Mouse (Mus musculus) olfactory bulb, adult 2 months (tissue): ENCODE measurements around the gene Mpv17l. TPM values are rescaled to one million over a fixed set of nuclear protein-coding genes. Genes with fewer than 3 reads are reported as not detected.
A peak's percentile ranks its signal among the peaks of the same experiment; 100 is the strongest.
"Not testable (repeated sequence)": the region's sequence is repeated elsewhere in the genome, so short reads cannot be mapped to it uniquely, and the experiment has no call there.

ENCODE experiments used
- H3K27ac ChIP-seq: fragments of 200-500 bp; 2 replicates; pipeline ENCODE4 v1.5.1; 2012; ENCODE audit warnings: low read depth, low read length; ENCODE audit not compliant: insufficient read depth
- H3K4me1 ChIP-seq: fragments of 200-500 bp; 2 replicates; pipeline ENCODE4 v1.6.1; 2012; ENCODE audit warnings: low read length; ENCODE audit not compliant: control insufficient read depth, insufficient read depth
- H3K4me3 ChIP-seq: fragments of 200-500 bp; 2 replicates; pipeline ENCODE4 v1.5.1; 2012; ENCODE audit warnings: mild to moderate bottlenecking, low read depth, low read length, moderate library complexity; ENCODE audit not compliant: insufficient read depth
- CTCF ChIP-seq: fragments of 200-500 bp; IDR thresholded peaks from 2 replicates; pipeline ENCODE4 v1.5.1; 2012; ENCODE audit warnings: low read depth, mild to moderate bottlenecking, low read length, moderate library complexity; ENCODE audit not compliant: insufficient read depth
- POLR2A ChIP-seq: fragments of 200-500 bp; IDR thresholded peaks from 2 replicates; pipeline ENCODE4 v1.6.1; 2012; ENCODE audit warnings: mild to moderate bottlenecking, low read depth, low read length, moderate library complexity; ENCODE audit not compliant: insufficient read depth
- WGBS: fragments of 180-500 bp; shearing (Covaris S2); methylation state at CpG from one replicate; pipeline ENCODE4 v1.1.7; 2018; 5-methylcytosine and 5-hydroxymethylcytosine counted together
- polyA plus RNA-seq: library from polyadenylated mRNA; stranded (reverse); fragments of >200 nt; gene quantifications from 2 replicates; pipeline ENCODE4 v1.2.4, GENCODE M21; 2012; ENCODE audit warnings: low replicate concordance; ENCODE audit not compliant: missing spikeins, insufficient read depth, insufficient read length

Gene Mpv17l
- polyA plus RNA-seq, 1 experiment, result not detected

GRCm38 (mm10) chr16:13951245-13951644 lies 48.3 kb downstream of the Mpv17l start:
- Histone ChIP-seq H3K4me1 (no peaks in the 10 kb centered on the region), H3K4me3 (no peak overlapping the region), H3K27ac (no peak overlapping the region)
- 77% methylated on average over 3 of the region's 3 CpGs for WGBS
- TF ChIP-seq CTCF (no peak), POLR2A (no peak)

- WGBS, result 6% methylated on average over 1 of the region's 1 CpGs
- H3K4me1 ChIP-seq, result no peaks in the 10 kb centered on the region
- H3K27ac ChIP-seq, result no peak overlapping the region
- no peak overlapping the region for H3K4me3 ChIP-seq
- TF ChIP-seq POLR2A (no peak), CTCF (no peak)
Observed at GRCm38 (mm10) chr16:13962053-13962452, 59.1 kb downstream of the Mpv17l start.

- 50% methylated on average over 1 of the region's 1 CpGs for WGBS
- Histone ChIP-seq H3K4me3 (no peak overlapping the region), H3K27ac (no peak overlapping the region), H3K4me1 (no peaks in the 10 kb centered on the region)
- TF ChIP-seq CTCF (no peak), POLR2A (no peak)
Observed at GRCm38 (mm10) chr16:13969096-13969495, 66.1 kb downstream of the Mpv17l start.

- no peaks in the 10 kb centered on the region for H3K4me1 ChIP-seq
- TF ChIP-seq POLR2A (no peak), CTCF (no peak)
- no peak overlapping the region for H3K4me3 ChIP-seq
- no peak overlapping the region for H3K27ac ChIP-seq
- 93% methylated on average over 8 of the region's 8 CpGs for WGBS
Observed at GRCm38 (mm10) chr16:13972051-13972450, 69.1 kb downstream of the Mpv17l start.

- H3K27ac ChIP-seq, H3K4me1 ChIP-seq, H3K4me3 ChIP-seq: not testable (repeated sequence)
- WGBS, result 83% methylated on average over 4 of the region's 4 CpGs
Observed at GRCm38 (mm10) chr16:13976358-13976896, 73.5 kb downstream of the Mpv17l start.

GRCm38 (mm10) chr16:13977026-13977425 lies 74.1 kb downstream of the Mpv17l start:
- not testable (repeated sequence) for H3K4me1 ChIP-seq, H3K27ac ChIP-seq, H3K4me3 ChIP-seq
- 67% methylated on average over 1 of the region's 1 CpGs for WGBS

- whole genome bisulfite sequencing, result 74% methylated on average over 3 of the region's 3 CpGs
- H3K27ac ChIP-seq, H3K4me3 ChIP-seq, H3K4me1 ChIP-seq: not testable (repeated sequence)
Observed at GRCm38 (mm10) chr16:13981726-13982125, 78.8 kb downstream of the Mpv17l start.

- Histone ChIP-seq H3K27ac (no peak overlapping the region), H3K4me1 (no peaks in the 10 kb centered on the region), H3K4me3 (no peak overlapping the region)
- 83% methylated on average over 5 of the region's 5 CpGs for WGBS
- no peak for TF ChIP-seq CTCF
- no peak for TF ChIP-seq POLR2A
Observed at GRCm38 (mm10) chr16:13983161-13983560, 80.2 kb downstream of the Mpv17l start.

- TF ChIP-seq CTCF (no peak), POLR2A (no peak)
- Histone ChIP-seq H3K4me3 (peak overlapping the region; percentile 94), H3K27ac (peak overlapping the region; percentile 73), H3K4me1 (no peaks in the 10 kb centered on the region)
- WGBS, result 28% methylated on average over 3 of the region's 3 CpGs
Observed at GRCm38 (mm10) chr16:13986197-13986573, 83.2 kb downstream of the Mpv17l start.
